Mouse (Mus musculus) neural tube, embryonic 12.5 days (tissue): ENCODE results near the gene Pcolce2. TPM values are rescaled to one million over a fixed set of nuclear protein-coding genes. Genes with fewer than 3 reads are reported as not detected.
"Not testable (repeated sequence)": the region's sequence is repeated elsewhere in the genome, so short reads cannot be mapped to it uniquely, and the experiment has no call there.

Experiments used
- ATAC-seq: fragments of 200-750 bp; cut with Nextera tagmentation; 2 replicates; pipeline ENCODE4 v1.8.0; 2017; ENCODE audit warnings: low read depth, mild to moderate bottlenecking, moderate TSS enrichment, moderate library complexity; ENCODE audit not compliant: low FRiP score
- H3K27ac ChIP-seq: fragments of 300-500 bp; sonication (generic); 2 replicates; pipeline ENCODE4 v1.5.1; 2016
- H3K27me3 ChIP-seq: fragments of 300-500 bp; sonication (generic); replicated peaks from 2 replicates; pipeline ENCODE4 v1.6.1; 2016; ENCODE audit warnings: mild to moderate bottlenecking
- H3K36me3 ChIP-seq: fragments of 300-500 bp; sonication (generic); 2 replicates; pipeline ENCODE4 v1.6.1; 2016; ENCODE audit warnings: mild to moderate bottlenecking
- H3K4me1 ChIP-seq: fragments of 300-500 bp; sonication (generic); 2 replicates; pipeline ENCODE4 v1.6.1; 2016
- H3K4me2 ChIP-seq: fragments of 300-500 bp; sonication (generic); replicated peaks from 2 replicates; pipeline ENCODE4 v1.6.1; 2016; ENCODE audit warnings: mild to moderate bottlenecking
- H3K4me3 ChIP-seq: fragments of 300-500 bp; sonication (generic); 2 replicates; pipeline ENCODE4 v1.5.1; 2016
- H3K9ac ChIP-seq: fragments of 300-500 bp; sonication (generic); 2 replicates; pipeline ENCODE4 v1.6.1; 2016; ENCODE audit warnings: mild to moderate bottlenecking
- H3K9me3 ChIP-seq: fragments of 300-500 bp; sonication (generic); 2 replicates; pipeline ENCODE4 v1.6.1; 2016; ENCODE audit warnings: mild to moderate bottlenecking
- WGBS: fragments of 180-500 bp; shearing (Covaris S2); methylation state at CpG from one replicate; pipeline ENCODE4 v1.1.7; 2016; 5-methylcytosine and 5-hydroxymethylcytosine counted together
- polyA plus RNA-seq: library from polyadenylated mRNA; unstranded; fragments of >200 nt; fragmentation: Nextera tagmentation; extraction: Ambion mirVana; gene quantifications from 2 replicates; pipeline ENCODE4 v1.2.1, GENCODE M21; 2016

The Pcolce2 gene
- polyA plus RNA-seq, 1 experiment from 2014 or later, result 2.8 TPM

GRCm38 (mm10) chr9:95614861-95615615 is 22.4 kb upstream of the Pcolce2 start:
- no peak for ATAC-seq
- Histone ChIP-seq H3K4me3 (no peak overlapping the region), H3K4me1 (no peaks in the 10 kb centered on the region), H3K27me3 (no peaks in the 10 kb centered on the region), H3K9ac (no peak overlapping the region), H3K36me3 (no peaks in the 10 kb centered on the region), H3K27ac (no peak overlapping the region), H3K4me2 (no peak overlapping the region), H3K9me3 (no peaks in the 10 kb centered on the region)
- WGBS, result 75% methylated on average over 14 of the region's 14 CpGs

DNA sequence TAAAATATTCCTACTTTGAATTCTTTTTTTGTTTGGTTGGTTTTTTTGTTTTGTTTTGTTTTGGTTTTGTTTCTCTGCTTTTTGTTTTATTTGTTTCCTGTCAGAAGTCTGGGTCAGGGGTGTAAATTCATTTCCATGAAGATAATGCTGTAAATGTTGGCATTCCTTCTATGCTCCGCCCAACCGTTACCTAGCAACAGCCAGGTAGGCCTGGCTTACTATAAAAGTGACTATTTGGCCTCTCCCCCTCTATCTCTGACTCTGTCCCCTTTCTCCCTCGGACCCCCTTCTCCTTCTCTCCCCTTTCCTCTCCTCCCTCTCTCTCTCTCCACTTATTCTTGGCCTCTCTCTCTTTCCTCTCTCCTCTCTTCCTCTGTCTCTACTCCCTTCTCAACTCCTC is 21.4 kb upstream of the Pcolce2 start:
- Histone ChIP-seq H3K9ac (no peak overlapping the region), H3K4me1 (no peaks in the 10 kb centered on the region), H3K27me3 (no peaks in the 10 kb centered on the region), H3K36me3 (no peaks in the 10 kb centered on the region), H3K4me3 (no peak overlapping the region), H3K9me3 (no peaks in the 10 kb centered on the region), H3K4me2 (no peak overlapping the region), H3K27ac (no peak overlapping the region)
- WGBS, result 75% methylated on average over 3 of the region's 3 CpGs
- no peak for ATAC-seq

GRCm38 (mm10) chr9:95618572-95618971 is 18.8 kb upstream of the Pcolce2 start:
- H3K27me3 ChIP-seq, result no peaks in the 10 kb centered on the region
- WGBS, result 96% methylated on average over 1 of the region's 1 CpGs
- no peak for ATAC-seq
- no peak overlapping the region for H3K4me3 ChIP-seq
- H3K9ac ChIP-seq, result no peak overlapping the region
- no peak overlapping the region for H3K4me2 ChIP-seq
- no peaks in the 10 kb centered on the region for H3K36me3 ChIP-seq
- H3K27ac ChIP-seq, result no peak overlapping the region
- no peaks in the 10 kb centered on the region for H3K9me3 ChIP-seq
- H3K4me1 ChIP-seq, result no peaks in the 10 kb centered on the region

- no peaks in the 10 kb centered on the region for H3K4me1 ChIP-seq
- no peaks in the 10 kb centered on the region for H3K27me3 ChIP-seq
- no peak overlapping the region for H3K4me2 ChIP-seq
- H3K9ac ChIP-seq, result no peak overlapping the region
- H3K36me3 ChIP-seq, result no peaks in the 10 kb centered on the region
- no peak overlapping the region for H3K27ac ChIP-seq
- no peak for ATAC-seq
- no peak overlapping the region for H3K4me3 ChIP-seq
- 0 out of 2 replicates have a peak, but pooled peaks cover 3% of the 10 kb centered on the region for H3K9me3 ChIP-seq
- WGBS, result 84% methylated on average over 3 of the region's 3 CpGs
Measured at GRCm38 (mm10) chr9:95624072-95624471, 13.3 kb upstream of the Pcolce2 start.

DNA sequence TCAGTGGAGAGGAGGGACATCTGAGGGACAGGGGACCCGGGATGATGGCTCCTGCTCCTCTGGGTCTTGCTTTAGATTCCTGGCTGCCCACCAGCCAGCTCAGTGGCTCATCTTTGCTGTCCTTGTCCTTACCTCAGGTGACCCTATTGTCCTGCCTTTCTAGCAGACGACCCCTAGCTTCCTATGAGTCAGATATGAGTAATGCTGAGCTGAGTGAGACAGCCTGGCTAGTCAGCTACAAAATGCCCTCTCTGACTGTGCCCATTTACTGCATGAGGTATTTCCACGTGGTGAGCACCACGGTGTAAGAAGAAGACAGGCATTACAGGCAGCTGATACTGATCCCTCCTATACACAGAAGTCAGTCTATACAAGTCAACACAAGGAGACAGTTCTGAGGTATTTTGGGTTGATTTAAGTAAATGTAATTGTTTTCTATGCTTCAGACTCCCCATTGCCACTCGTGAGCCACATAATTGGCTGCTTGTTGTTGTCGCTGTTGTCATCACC is 8.9 kb upstream of the Pcolce2 start:
- ATAC-seq, result no peak
- H3K36me3 ChIP-seq, result no peaks in the 10 kb centered on the region
- no peak overlapping the region for H3K9ac ChIP-seq
- no peak overlapping the region for H3K4me2 ChIP-seq
- H3K4me1 ChIP-seq, result no peaks in the 10 kb centered on the region
- 81% methylated on average over 6 of the region's 6 CpGs for WGBS
- H3K9me3 ChIP-seq, result 0 out of 2 replicates have a peak, but pooled peaks cover 3% of the 10 kb centered on the region
- H3K4me3 ChIP-seq, result no peak overlapping the region
- H3K27ac ChIP-seq, result no peak overlapping the region
- H3K27me3 ChIP-seq, result no peaks in the 10 kb centered on the region

- H3K27ac ChIP-seq, H3K27me3 ChIP-seq, H3K4me1 ChIP-seq, H3K9ac ChIP-seq, H3K4me2 ChIP-seq, H3K4me3 ChIP-seq, ATAC-seq, H3K9me3 ChIP-seq, H3K36me3 ChIP-seq: not testable (repeated sequence)
- 88% methylated on average over 2 of the region's 2 CpGs for WGBS
Measured at GRCm38 (mm10) chr9:95629561-95629960, 7.8 kb upstream of the Pcolce2 start.

DNA sequence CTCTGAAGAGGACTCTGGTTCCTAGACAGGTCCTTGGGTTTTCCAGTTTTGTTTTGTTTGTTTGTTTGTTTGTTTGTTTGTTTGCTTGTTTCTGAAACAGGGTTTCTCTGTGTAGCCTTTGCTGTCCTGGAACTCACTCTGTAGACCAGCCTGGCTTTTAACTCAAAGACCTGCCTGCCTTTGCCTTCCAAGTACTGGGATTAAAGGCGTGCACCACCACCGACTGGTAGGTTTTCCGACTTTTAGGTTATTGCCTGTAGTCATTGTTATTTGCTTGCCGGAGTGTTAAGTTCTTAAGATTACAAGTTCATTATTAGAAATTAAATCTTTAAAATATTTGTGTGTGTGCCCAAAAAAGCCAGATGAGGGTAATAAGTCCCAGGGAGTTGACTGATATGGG is 1.0 kb upstream of the Pcolce2 start:
- Histone ChIP-seq H3K9ac (no peak overlapping the region), H3K36me3 (no peaks in the 10 kb centered on the region), H3K27ac (no peak overlapping the region), H3K4me1 (peaks cover 4% of the 10 kb centered on the region; the same call in 1 of the 2 replicates), H3K27me3 (peaks cover 13% of the 10 kb centered on the region), H3K4me3 (no peak overlapping the region), H3K9me3 (no peaks in the 10 kb centered on the region), H3K4me2 (peak overlapping the region; percentile 98; the same call in 1 of the 2 replicates)
- ATAC-seq, result no peak
- WGBS, result 74% methylated on average over 4 of the region's 4 CpGs

DNA sequence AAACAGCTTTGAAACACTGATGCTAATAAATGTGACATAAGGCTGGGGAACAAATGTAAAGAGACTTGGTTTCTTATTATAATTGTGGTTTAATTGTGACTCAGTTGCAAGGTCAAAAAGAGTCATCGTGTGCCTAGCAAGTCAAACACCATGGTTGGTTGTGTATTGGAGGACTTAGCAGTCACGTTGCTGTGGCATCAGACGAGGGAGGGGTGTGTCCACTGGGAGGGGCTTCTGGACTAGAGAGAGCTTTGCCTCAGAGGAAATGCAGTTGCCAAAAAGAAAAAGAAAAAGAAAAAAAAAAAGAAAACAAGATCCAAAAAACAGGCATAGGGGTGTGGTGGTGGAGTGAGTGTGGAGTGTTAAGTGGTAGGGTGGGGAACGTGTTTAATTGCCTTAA is 2.5 kb downstream of the Pcolce2 start:
- WGBS, result 22% methylated on average over 4 of the region's 4 CpGs
- Histone ChIP-seq H3K4me2 (no peak overlapping the region), H3K9ac (no peak overlapping the region), H3K27ac (no peak overlapping the region), H3K4me3 (no peak overlapping the region), H3K4me1 (peaks cover 4% of the 10 kb centered on the region; the same call in 1 of the 2 replicates), H3K27me3 (peaks cover 13% of the 10 kb centered on the region), H3K9me3 (no peaks in the 10 kb centered on the region), H3K36me3 (no peaks in the 10 kb centered on the region)
- ATAC-seq, result no peak

- Histone ChIP-seq H3K27me3 (no peaks in the 10 kb centered on the region), H3K9ac (no peak overlapping the region), H3K27ac (no peak overlapping the region), H3K36me3 (no peaks in the 10 kb centered on the region), H3K4me1 (no peaks in the 10 kb centered on the region), H3K4me3 (no peak overlapping the region), H3K9me3 (0 out of 2 replicates have a peak, but pooled peaks cover 6% of the 10 kb centered on the region), H3K4me2 (no peak overlapping the region)
- no peak for ATAC-seq
- WGBS, result 94% methylated on average over 8 of the region's 8 CpGs
Measured at GRCm38 (mm10) chr9:95645926-95646325, 8.5 kb downstream of the Pcolce2 start.

- Histone ChIP-seq H3K9me3 (0 out of 2 replicates have a peak, but pooled peaks cover 6% of the 10 kb centered on the region), H3K36me3 (no peaks in the 10 kb centered on the region), H3K9ac (no peak overlapping the region), H3K27ac (no peak overlapping the region), H3K4me1 (no peaks in the 10 kb centered on the region), H3K4me2 (no peak overlapping the region), H3K4me3 (no peak overlapping the region), H3K27me3 (no peaks in the 10 kb centered on the region)
- WGBS, result 90% methylated on average over 6 of the region's 6 CpGs
- no peak for ATAC-seq
Measured at GRCm38 (mm10) chr9:95653363-95653762, 16.0 kb downstream of the Pcolce2 start.

GRCm38 (mm10) chr9:95654356-95654755 is 17.0 kb downstream of the Pcolce2 start:
- H3K9ac ChIP-seq, result no peak overlapping the region
- no peaks in the 10 kb centered on the region for H3K36me3 ChIP-seq
- no peak for ATAC-seq
- H3K4me3 ChIP-seq, result no peak overlapping the region
- no peak overlapping the region for H3K4me2 ChIP-seq
- no peak overlapping the region for H3K27ac ChIP-seq
- 96% methylated on average over 5 of the region's 5 CpGs for WGBS
- H3K27me3 ChIP-seq, result no peaks in the 10 kb centered on the region
- no peaks in the 10 kb centered on the region for H3K4me1 ChIP-seq
- 0 out of 2 replicates have a peak, but pooled peaks cover 2% of the 10 kb centered on the region for H3K9me3 ChIP-seq

DNA sequence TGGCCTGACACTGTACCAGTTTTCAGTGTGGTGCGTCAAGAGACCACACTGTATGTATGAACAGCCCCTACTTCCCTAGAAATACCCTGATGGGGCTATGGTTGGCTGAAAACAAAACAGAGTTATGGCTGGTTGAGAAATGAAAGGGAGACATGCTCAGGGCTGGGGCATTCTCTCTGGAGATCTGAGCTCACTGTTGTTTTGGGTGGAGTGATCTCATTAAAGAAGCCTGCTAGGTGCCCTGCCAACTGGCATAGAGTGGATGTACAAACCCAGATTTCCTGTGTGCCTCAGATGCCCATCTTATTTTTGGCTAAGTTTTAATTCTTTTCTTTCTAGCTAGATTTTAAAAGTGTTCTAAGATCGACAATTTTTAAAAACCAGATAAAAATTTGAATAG is 20.5 kb downstream of the Pcolce2 start:
- no peak overlapping the region for H3K27ac ChIP-seq
- no peak overlapping the region for H3K4me2 ChIP-seq
- no peak for ATAC-seq
- no peak overlapping the region for H3K4me3 ChIP-seq
- H3K9ac ChIP-seq, result no peak overlapping the region
- H3K4me1 ChIP-seq, result no peaks in the 10 kb centered on the region
- H3K9me3 ChIP-seq, result no peaks in the 10 kb centered on the region
- no peaks in the 10 kb centered on the region for H3K36me3 ChIP-seq
- H3K27me3 ChIP-seq, result no peaks in the 10 kb centered on the region
- 85% methylated on average over 2 of the region's 2 CpGs for WGBS
